Mouse (Mus musculus): ENCODE measurements around the gene Pkhd1.

DNA sequence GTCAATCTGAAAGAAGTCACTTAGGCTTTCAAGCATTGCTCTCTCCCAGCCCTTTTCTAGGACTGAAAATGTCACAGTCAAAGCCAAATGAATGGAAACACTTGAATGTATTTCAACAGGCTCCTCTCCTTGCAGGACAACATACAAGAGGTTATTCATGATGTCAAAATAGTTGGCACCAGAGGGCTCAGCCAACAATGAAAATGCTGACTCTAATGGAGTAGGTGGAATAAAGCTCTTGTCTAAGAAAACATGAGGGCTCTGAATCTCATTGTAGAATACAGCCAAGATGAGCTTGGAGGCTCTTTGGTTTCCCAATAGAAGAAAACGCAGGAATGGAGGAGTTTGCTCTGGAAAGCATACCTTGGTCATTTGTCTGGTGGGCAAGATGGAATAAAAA is 500.5 kb downstream of the Pkhd1 start:
- TF ChIP-seq CTCF (IDR thresholded peaks at IDR 0.05; ENCODE audit: low read depth), result no peak
- no peak for TF ChIP-seq EP300 (IDR thresholded peaks at IDR 0.05; ENCODE audit: low read depth)
